Mouse (Mus musculus) heart, adult 2 months (tissue): ENCODE measurements around the gene Kpna4.

Experiments
- CTCF ChIP-seq: fragments of 200-600 bp; IDR thresholded peaks from 2 replicates; pipeline ENCODE4 v1.8.1; 2022; ENCODE audit warnings: antibody characterized with exemption, mild to moderate bottlenecking, moderate library complexity
- EP300 ChIP-seq: fragments of 200-500 bp; IDR thresholded peaks from 2 replicates; pipeline ENCODE4 v1.6.1; 2011; ENCODE audit warnings: low read depth, low read length, control low read depth; ENCODE audit not compliant: insufficient read depth
- POLR2A ChIP-seq: fragments of 200-500 bp; IDR thresholded peaks from 2 replicates; pipeline ENCODE4 v1.6.1; 2011; ENCODE audit warnings: mild to moderate bottlenecking, low read depth, low read length, control low read depth; ENCODE audit not compliant: insufficient read depth

GRCm38 (mm10) chr3:69118827-69119226 lies 8.1 kb downstream of the Kpna4 start:
- TF ChIP-seq POLR2A (no peak), CTCF (0 out of 2 replicates have a peak, but pooled peaks have one; percentile 3), EP300 (no peak)
